Comparison of ENCODE assay signal across 8 mouse cellular contexts in genomic region chr2:4717081-4717768, GRCm38 (mm10). TPM values are rescaled to one million over a fixed set of nuclear protein-coding genes. Genes with fewer than 3 reads are reported as not detected.
DNase-seq lines count a peak whose midpoint lies in the region; ATAC-seq and TF ChIP-seq lines count a peak whose summit lies in the region.

No protein-coding gene starts in this region.

- H3K27ac ChIP-seq in hindbrain, postnatal 0 days = peak overlapping the region; percentile 69; the same call in 1 of the 2 replicates
- no peak overlapping the region for H3K27ac ChIP-seq in liver, embryonic 16.5 days (ENCODE audit: low read length)

- TF ChIP-seq CTCF in hindbrain, postnatal 0 days (IDR thresholded peaks at IDR 0.05; ENCODE audit: low read depth) = no peak

- peak; percentile 31 to 32 for DNase-seq in cerebellum, postnatal 14 days
- peak; percentile 51 for DNase-seq in gastrocnemius, postnatal 10 days
- peak; percentile 40 for DNase-seq in hindbrain, postnatal 0 days (ENCODE audit: low spot score)
- peak; percentile 35 for DNase-seq in ovary, postnatal 14 days (ENCODE audit: low spot score)

- H3K4me2 ChIP-seq in hindbrain, postnatal 0 days (ENCODE audit: low read depth, low read length) = peak overlapping the region; percentile 88
- peak overlapping the region; percentile 59 for H3K4me2 ChIP-seq in liver, embryonic 16.5 days (ENCODE audit: low read depth, low read length)

- ATAC-seq in megakaryocyte, adult 5-6 weeks (ENCODE audit: poor library complexity, severe bottlenecking) = no peak
- ATAC-seq in hindbrain, postnatal 0 days = peak; percentile 72
- no peak for ATAC-seq in liver, embryonic 16.5 days (ENCODE audit: low read depth)
- ATAC-seq in erythroid progenitor cell, adult 5-6 weeks (replicated peaks; ENCODE audit: low FRiP score, poor library complexity, severe bottlenecking) = no peak

- no peaks in the 10 kb centered on the region for H3K9me3 ChIP-seq in megakaryocyte, embryonic 14.5 days
- no peaks in the 10 kb centered on the region for H3K9me3 ChIP-seq in hindbrain, postnatal 0 days (ENCODE audit: low read length)
- no peaks in the 10 kb centered on the region for H3K9me3 ChIP-seq in liver, embryonic 16.5 days (replicated peaks; ENCODE audit: control insufficient read depth, low read length)

- peak overlapping the region; percentile 89 for H3K4me3 ChIP-seq in megakaryocyte, embryonic 14.5 days (replicated peaks)
- H3K4me3 ChIP-seq in hindbrain, postnatal 0 days (ENCODE audit: low read length) = peak overlapping the region; percentile 90
- H3K4me3 ChIP-seq in liver, embryonic 16.5 days (ENCODE audit: low read depth, low read length) = peak overlapping the region; percentile 61

- peaks cover 75% of the 10 kb centered on the region for H3K27me3 ChIP-seq in megakaryocyte, embryonic 14.5 days (replicated peaks)
- H3K27me3 ChIP-seq in hindbrain, postnatal 0 days (ENCODE audit: insufficient read depth, low read length) = no peaks in the 10 kb centered on the region
- H3K27me3 ChIP-seq in liver, embryonic 16.5 days (ENCODE audit: control insufficient read depth, insufficient read depth, low read depth, low read length) = peaks cover 37% of the 10 kb centered on the region

- 3% methylated on average over 41 of the region's 49 CpGs for WGBS in hindbrain, postnatal 0 days
- WGBS in liver, embryonic 16.5 days (ENCODE audit: insufficient replicate concordance) = 7% methylated on average over 34 of the region's 49 CpGs

- no peaks in the 10 kb centered on the region for H3K36me3 ChIP-seq in megakaryocyte, embryonic 14.5 days (replicated peaks; ENCODE audit: low read length)
- H3K36me3 ChIP-seq in hindbrain, postnatal 0 days (ENCODE audit: insufficient read depth, low read length) = no peaks in the 10 kb centered on the region
- no peaks in the 10 kb centered on the region for H3K36me3 ChIP-seq in liver, embryonic 16.5 days (ENCODE audit: control insufficient read depth, insufficient read depth)

- H3K9ac ChIP-seq in hindbrain, postnatal 0 days (replicated peaks; ENCODE audit: low read length) = peak overlapping the region; percentile 80
- H3K9ac ChIP-seq in liver, embryonic 16.5 days (ENCODE audit: low read depth, low read length) = peak overlapping the region; percentile 37; the same call in 1 of the 2 replicates

- H3K4me1 ChIP-seq in megakaryocyte, embryonic 14.5 days = peaks cover 8% of the 10 kb centered on the region; the same call in 1 of the 2 replicates
- no peaks in the 10 kb centered on the region for H3K4me1 ChIP-seq in hindbrain, postnatal 0 days (ENCODE audit: insufficient read depth, low read length)
- no peaks in the 10 kb centered on the region for H3K4me1 ChIP-seq in liver, embryonic 16.5 days (ENCODE audit: control insufficient read depth, low read depth, low read length)

RNA-seq across cellular contexts. Expression of gene Bend7, which starts 0.4 kb away (rescaled TPM):
- not detected in 2 replicates for polyA plus RNA-seq in megakaryocyte, embryonic 14.5 days (2012; ENCODE audit: insufficient read depth, low replicate concordance)
- total RNA-seq in megakaryocyte, adult 5-6 weeks (2015) = not detected in 2 replicates
- total RNA-seq in megakaryocyte, adult 5-6 weeks (2017) = not detected in 2 replicates
- 1 to 10 TPM; 2.4 to 2.5 TPM for total RNA-seq in gastrocnemius, postnatal 10 days (2021)
- total RNA-seq in hindbrain, postnatal 0 days (2014; rRNA removed) = 7.2 and 7.9 TPM in 2 replicates
- polyA plus RNA-seq in hindbrain, postnatal 0 days (2015; fragmentation: Nextera tagmentation; extraction: Ambion mirVana) = 4.7 and 5.6 TPM in 2 replicates
- polyA plus RNA-seq in liver, embryonic 16.5 days (2015; fragmentation: Nextera tagmentation; extraction: Ambion mirVana) = 1.3 and 1.9 TPM in 2 replicates
- not detected in 2 replicates for total RNA-seq in erythroid progenitor cell, adult 5-6 weeks (2015; ENCODE audit: low replicate concordance)
- total RNA-seq in erythroid progenitor cell, adult 5-6 weeks (2017; ENCODE audit: low replicate concordance) = not detected in 2 replicates
